Mouse (Mus musculus) adrenal gland, adult 8-10 months (tissue): Measurements from ENCODE around the gene C330007P06Rik. TPM values are rescaled to one million over a fixed set of nuclear protein-coding genes. Genes with fewer than 3 reads are reported as not detected.
"Not testable (repeated sequence)": the region's sequence is repeated elsewhere in the genome, so short reads cannot be mapped to it uniquely, and the experiment has no call there.

Source experiments
- DNase-seq: peaks from one replicate; pipeline ENCODE4 v3.0.0; 2022
- total RNA-seq, 4 experiments: library from RNA; stranded (reverse); gene quantifications; 2 replicates each; pipeline ENCODE4 v1.2.4; 2022

C330007P06Rik gene
- total RNA-seq = 10 to 100 TPM; 49.0 to 54.6 (median 52.2) TPM

DNA sequence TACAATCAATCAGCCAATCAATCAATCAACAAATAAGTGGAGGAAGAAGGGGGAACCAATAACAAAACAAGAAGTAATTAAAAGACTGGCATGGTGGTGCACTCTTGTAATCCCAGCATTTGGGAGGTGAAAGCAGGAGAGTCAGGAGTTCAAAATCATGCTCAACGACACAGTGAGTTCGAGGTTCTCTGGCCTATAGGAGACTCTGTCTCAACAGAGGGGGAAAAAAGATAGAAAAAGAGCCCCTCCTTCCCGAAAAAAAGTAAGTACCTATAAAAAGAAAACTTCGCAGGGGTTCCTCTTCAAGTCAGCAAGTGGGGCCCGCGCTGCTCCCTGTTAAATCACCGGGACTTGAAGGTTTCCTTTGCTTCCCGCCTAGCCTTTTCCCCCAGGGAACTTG is at the start of gene C330007P06Rik, which contains the start of gene Ube2a:
Gene C330007P06Rik, minus strand, starts transcription at position 347 of the 400 bp plus-strand sequence.
Gene Ube2a, plus strand, starts transcription at position 136 of the 400 bp plus-strand sequence.
- DNase-seq = no peak

DNA sequence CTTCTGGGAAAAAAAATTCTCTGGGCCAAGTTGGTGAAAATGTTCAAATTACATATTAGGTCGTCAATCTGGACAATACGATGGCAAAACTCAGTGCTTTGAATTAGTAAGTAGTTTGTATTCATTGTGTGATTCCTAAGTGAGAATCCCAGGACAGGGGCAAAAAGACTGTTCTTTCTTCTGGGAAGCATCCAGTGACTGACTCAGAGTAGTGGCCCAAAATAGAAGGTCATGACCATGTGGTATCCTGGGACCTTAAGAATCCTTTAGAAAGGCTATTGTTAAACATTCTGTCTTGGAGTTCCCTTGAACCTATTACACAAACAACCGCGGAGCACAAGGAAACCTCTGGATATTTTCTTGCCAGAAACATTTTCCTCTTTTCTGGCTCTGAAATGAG is 47.4 kb upstream of the C330007P06Rik start:
- DNase-seq = no peak

GRCm38 (mm10) chrX:36917749-36918148 is 43.8 kb upstream of the C330007P06Rik start:
- no peak for DNase-seq

GRCm38 (mm10) chrX:36911343-36911742 is 37.4 kb upstream of the C330007P06Rik start:
- DNase-seq = no peak

- DNase-seq = no peak
These were observed 32.6 kb upstream of the C330007P06Rik start for GRCm38 (mm10) chrX:36906539-36906938.

DNA sequence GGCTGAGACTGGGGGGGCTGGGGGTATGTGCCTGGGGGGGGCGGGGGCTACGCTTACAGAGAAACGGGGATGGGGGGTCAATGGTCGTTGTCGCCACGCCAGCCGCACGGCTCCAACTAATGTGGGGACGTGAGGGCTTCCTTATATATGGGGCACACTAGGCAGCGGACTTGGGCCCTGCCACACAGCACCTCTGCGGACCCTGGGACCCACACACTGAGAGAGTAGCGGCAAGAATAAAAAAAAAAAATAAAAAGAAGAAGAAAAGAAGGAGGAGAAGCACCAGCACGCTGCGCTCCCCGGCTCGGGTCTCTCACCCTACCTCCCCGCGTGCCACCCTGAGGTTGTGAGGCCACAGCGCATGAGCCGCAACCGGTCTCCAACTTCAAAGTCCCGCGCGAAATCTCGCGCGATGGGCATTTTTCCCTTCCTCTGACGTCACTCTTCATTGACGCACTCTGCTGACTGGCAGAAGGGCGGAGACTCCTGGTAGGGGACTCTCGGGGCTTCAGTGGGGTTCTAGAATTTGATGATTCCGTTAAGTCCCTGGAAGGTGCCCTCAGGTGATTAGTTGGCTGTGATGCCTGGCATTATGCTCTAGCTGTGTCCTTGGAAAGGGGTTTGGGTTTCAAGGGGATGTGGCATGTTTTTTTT is 29.3 kb upstream of the C330007P06Rik start:
- peak; percentile 90 for DNase-seq

DNA sequence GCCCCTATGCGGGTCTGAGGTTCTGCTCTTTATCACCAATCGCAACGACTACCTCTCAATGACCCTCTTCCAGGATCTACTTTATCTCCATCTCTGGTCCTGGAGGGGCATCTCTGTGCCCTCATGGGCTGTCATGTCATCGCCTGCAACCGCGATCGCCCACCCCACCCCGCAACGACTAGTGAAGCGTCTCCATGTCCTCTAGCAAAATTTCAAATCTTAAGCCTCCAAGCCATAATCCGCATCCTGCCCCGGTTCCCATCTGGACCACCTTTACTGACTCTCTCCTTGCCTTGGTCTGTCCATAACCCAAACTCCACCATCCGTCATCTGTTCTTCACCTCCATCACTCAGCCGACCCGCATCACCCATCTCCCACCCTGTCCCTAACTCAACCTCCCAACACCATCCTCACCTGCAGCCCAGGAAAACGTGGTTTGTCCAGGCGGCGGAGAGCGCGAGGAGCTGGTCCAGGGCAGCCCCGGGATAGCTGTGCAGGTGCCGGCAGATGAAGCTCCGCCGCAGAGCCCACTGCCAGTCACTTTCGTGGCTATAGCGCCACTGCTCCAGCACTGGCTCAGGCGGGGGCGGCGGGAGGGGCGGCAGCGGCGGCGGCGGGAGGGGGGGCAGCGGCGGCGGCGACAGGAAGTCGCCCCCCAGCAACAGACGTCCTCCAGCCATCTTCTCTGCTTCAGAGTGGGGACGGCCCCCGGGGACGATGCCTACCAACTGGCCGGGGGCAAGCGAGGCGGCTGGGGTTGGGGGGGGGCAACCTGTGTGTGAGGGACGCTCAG is 28.6 kb upstream of the C330007P06Rik start, which contains the start of gene Nkrf:
Gene Nkrf, minus strand, starts transcription at position 579 of the 794 bp plus-strand sequence.
- peak; percentile 15 for DNase-seq

DNA sequence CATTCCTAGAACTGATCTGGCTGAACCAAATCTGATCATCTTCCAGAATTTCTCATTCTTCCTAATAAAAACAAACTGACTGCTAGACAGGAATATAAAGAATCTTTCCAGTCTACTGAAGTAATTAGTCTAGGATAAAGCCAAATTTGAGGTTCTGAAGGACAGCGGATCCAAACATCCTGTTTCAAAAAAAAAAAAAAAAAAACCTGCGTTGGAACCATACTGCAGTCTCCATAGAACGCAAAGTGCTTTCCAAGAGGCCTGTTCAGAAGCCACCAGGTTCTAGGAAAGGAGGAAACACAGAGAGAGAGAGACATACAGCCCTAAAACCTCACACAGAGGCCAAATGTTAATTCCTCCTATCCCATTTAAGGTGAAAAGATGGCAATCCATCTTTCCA is 27.7 kb upstream of the C330007P06Rik start:
- no peak for DNase-seq

GRCm38 (mm10) chrX:36898931-36899330 is 25.0 kb upstream of the C330007P06Rik start:
- not testable (repeated sequence) for DNase-seq

DNA sequence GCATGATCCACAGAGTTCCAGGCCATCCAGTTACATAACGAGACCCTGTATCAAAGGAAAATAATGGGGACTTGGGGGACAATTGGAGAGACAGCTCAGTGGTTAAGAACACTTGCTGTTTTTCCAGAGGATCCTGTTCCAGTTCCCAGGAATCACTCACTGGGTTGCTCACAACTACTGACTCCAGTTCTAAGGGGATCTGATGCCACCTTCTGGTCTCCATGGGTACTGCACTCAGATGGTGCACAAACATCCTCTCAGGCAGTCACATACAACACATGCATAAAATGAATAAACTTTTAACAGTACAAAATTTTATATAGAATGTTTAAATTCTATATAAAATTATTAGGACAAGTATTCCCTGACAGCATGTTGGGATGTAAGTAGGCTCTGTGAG is 10.8 kb upstream of the C330007P06Rik start:
- DNase-seq = no peak

DNA sequence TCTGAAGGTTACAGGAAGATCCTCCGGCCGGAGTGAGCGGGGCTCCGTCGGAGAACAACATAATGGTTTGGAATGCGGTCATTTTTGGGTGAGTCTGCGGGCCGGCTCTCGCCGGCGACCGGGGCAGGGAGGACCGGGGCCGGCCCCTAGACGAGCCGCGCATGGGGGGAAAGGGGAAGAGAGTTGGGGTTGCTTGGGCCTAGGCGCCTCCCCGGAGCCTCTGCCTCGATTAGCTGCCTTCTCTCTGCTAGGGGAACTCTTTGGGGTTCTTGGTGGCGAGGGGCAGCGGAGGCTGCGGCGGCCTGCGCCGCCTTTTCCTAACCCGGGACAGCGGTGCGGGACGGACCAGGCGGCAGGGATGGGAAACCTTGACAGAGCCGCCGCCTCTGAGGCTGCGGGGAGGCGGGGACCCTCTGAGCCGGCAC is 805 bp upstream of the C330007P06Rik start:
- DNase-seq = no peak

DNA sequence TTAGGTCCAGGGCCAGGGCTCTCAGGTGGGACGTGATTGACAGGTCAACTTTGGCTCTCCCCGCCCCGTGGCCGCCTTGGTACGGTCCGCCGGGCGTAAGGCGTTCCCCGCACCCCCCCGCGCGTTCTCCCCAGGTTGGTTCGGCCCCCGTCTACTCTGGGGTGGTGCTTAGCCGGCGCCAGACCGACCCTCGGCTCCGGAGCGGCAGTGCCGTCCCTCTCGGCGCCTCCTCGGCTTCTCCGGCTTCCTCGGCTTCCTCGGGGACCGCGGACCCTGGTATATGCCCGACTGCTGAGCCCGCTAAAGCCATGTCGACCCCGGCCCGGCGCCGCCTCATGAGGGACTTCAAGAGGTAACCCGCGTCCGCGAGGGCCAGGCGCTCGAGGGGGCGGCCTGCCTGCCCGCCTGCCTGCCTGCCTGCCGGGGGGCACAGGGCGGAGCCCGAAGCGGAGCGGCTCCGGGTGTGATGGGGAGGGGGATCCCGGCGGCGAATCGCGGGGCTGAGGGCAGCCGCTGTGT is 326 bp upstream of the C330007P06Rik start:
- DNase-seq = peak; percentile 76

GRCm38 (mm10) chrX:36870372-36870771 is 3.5 kb downstream of the C330007P06Rik start:
- DNase-seq = no peak

DNA sequence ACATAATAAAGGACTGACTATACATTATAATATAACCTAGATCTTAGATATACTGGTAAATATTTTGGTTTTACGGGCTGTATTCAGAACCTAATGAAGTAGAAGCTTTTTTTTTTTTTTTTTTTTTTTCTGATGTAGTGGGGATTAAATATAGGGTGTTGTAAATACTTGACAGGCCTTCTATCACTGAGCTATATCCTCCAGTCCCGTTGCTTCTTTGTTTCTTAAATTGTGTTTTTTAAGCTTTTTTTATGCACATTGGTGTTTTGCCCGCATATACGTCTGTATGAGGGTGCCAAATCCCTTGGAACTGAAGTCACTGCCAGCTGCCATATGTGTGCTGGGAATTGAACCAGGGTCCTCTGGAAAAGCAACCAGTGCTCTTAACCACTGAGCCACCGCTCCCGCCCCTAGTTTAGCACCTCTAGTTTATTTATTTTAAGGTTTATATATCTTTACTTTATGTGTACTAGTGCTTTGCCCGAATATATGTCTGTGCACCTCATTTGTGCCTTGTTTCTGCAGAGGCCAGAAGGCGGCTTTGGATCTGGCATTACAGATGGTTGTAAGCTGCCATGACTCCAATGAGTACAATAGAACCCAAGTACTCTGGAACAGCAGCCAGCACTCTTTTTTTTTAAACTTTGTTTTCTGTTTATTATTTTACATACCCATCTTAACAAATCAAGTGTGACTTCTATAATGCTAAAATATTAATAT is 9.1 kb downstream of the C330007P06Rik start:
- DNase-seq = no peak

GRCm38 (mm10) chrX:36863766-36864608 is 9.9 kb downstream of the C330007P06Rik start:
- DNase-seq = peak; percentile 77

DNA sequence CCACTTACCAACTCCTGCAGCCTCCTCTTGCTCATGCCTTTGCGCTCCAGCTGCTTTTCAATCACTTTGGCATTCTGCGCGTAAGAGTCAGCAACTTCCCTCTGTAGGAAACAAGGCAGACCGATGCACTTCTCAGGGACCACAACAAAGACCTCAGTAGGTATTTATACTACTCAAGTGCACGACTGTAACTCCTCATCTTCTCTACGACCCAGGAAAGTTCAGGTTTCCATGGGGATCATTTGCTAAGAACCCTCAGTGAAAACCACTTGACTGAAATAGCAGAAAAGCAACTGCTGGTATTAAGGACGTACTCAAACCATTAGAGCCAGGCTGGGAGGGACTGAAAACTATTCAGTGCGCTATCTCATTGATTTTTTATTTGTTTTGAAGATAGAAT is 21.3 kb downstream of the C330007P06Rik start:
- no peak for DNase-seq

GRCm38 (mm10) chrX:36847152-36847551 is 26.8 kb downstream of the C330007P06Rik start:
- DNase-seq = no peak

DNA sequence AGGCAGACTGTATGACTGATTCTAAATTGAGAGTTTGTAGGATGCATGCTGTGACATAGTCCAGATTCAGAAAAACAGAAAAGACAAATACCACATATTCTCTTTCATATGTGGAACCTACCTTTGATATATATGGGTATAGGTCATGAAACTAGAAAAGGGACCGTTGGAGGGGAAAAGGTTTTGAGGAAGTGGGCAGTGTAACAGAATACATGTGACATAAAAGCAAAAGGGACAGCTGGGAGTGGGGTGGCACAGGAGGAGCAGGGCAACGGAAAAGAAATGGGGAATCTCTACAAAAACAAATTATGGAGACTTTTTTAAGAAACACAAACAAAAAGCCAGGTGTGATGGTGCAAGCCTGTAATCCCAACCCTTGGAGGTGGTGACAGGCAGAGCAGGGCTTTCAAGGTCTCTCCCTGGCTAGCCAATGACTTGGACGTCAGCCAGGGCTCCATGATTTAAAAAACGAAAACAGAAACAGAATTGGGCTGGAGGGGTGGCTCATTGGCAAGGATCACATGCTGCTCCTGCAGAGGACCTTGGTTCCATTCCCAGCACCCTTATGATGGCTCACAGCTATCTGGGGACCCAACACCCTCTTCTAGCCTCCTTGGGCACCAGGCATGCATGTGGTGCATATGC is 30.4 kb downstream of the C330007P06Rik start:
- no peak for DNase-seq

- DNase-seq = no peak
These were observed 32.2 kb downstream of the C330007P06Rik start for GRCm38 (mm10) chrX:36841698-36842097.

- DNase-seq = no peak
These were observed 34.5 kb downstream of the C330007P06Rik start for GRCm38 (mm10) chrX:36839391-36839790.

- DNase-seq = no peak
These were observed 36.7 kb downstream of the C330007P06Rik start for GRCm38 (mm10) chrX:36837069-36837676.
